Mouse (Mus musculus) ES-Bruce4 (cell line): Measurements from ENCODE around the gene Coq3.

ENCODE experiments used
- CTCF ChIP-seq: IDR thresholded peaks from one replicate; pipeline ENCODE4 v1.8.1; 2011; ENCODE audit warnings: low read depth, low read length
- EP300 ChIP-seq: IDR thresholded peaks from 2 replicates; pipeline ENCODE4 v1.6.1; 2011; ENCODE audit warnings: low read depth, low read length; ENCODE audit not compliant: insufficient read depth

GRCm38 (mm10) chr4:21957570-21958321 is 78.3 kb downstream of the Coq3 start:
- TF ChIP-seq CTCF (peak; percentile 90), EP300 (no peak)
